Mouse (Mus musculus): ENCODE results near the gene Acbd6. TPM values are rescaled to one million over a fixed set of nuclear protein-coding genes. Genes with fewer than 3 reads are reported as not detected.

Gene Acbd6
- polyA plus RNA-seq, 1 experiment from 2014 or later, result 48.2 TPM

Other genes starting within 250 kb of the Acbd6 start
- gene Xpr1, start 140.7 kb upstream of the Acbd6 start, polyA plus RNA-seq (2015; fragmentation: Nextera tagmentation; extraction: Ambion mirVana), result 6.7 TPM in 2 replicates
- gene Lhx4, start 193.6 kb downstream of the Acbd6 start, polyA plus RNA-seq (2015; fragmentation: Nextera tagmentation; extraction: Ambion mirVana), result 0.10 TPM in 1 of 2 replicates, not detected in the other

Data from intestine, embryonic 16.5 days (tissue).